Mouse (Mus musculus): ENCODE data around the gene Ap2a2.

- TF ChIP-seq POLR2A (IDR thresholded peaks at IDR 0.05; ENCODE audit: borderline replicate concordance, extremely low read depth, low read depth, low read length) (no peak), CTCF (IDR thresholded peaks at IDR 0.05; ENCODE audit: insufficient read depth, low read length) (no peak)
Observed at GRCm38 (mm10) chr7:141607717-141608116, 45.7 kb downstream of the Ap2a2 start.
